Mouse (Mus musculus) spleen, adult 18-20 months (tissue): Measurements from ENCODE around the gene Smim5.

Experiments used
- DNase-seq, 2 experiments: peaks; one replicate each; pipeline ENCODE4 v3.0.0; 2022; ENCODE audit warnings: mixed read lengths in 2 of 2

Gene Smim5

GRCm38 (mm10) chr11:115898446-115898845 is 1.3 kb upstream of the Smim5 start:
- no peak for DNase-seq

GRCm38 (mm10) chr11:115898886-115899285 is 880 bp upstream of the Smim5 start:
- peak in 1 of 2 experiments; percentile 49 for DNase-seq

- no peak for DNase-seq
These were observed 983 bp downstream of the Smim5 start for GRCm38 (mm10) chr11:115900561-115901337.

- DNase-seq = no peak
These were observed 1.8 kb downstream of the Smim5 start for GRCm38 (mm10) chr11:115901338-115902161.

GRCm38 (mm10) chr11:115902177-115902576 is 2.4 kb downstream of the Smim5 start:
- DNase-seq = no peak

GRCm38 (mm10) chr11:115902831-115903230 is 3.1 kb downstream of the Smim5 start:
- no peak for DNase-seq

GRCm38 (mm10) chr11:115903384-115904230 is 3.8 kb downstream of the Smim5 start:
- no peak for DNase-seq

GRCm38 (mm10) chr11:115904231-115904955 is 4.6 kb downstream of the Smim5 start:
- DNase-seq = no peak

GRCm38 (mm10) chr11:115904956-115905790 is 5.4 kb downstream of the Smim5 start:
- no peak for DNase-seq

GRCm38 (mm10) chr11:115906116-115906515 is 6.3 kb downstream of the Smim5 start:
- DNase-seq = no peak

- no peak for DNase-seq
These were observed 6.8 kb downstream of the Smim5 start for GRCm38 (mm10) chr11:115906521-115906920.

- no peak for DNase-seq
These were observed 11.4 kb downstream of the Smim5 start for GRCm38 (mm10) chr11:115911134-115911561.

GRCm38 (mm10) chr11:115911632-115912376 is 12.0 kb downstream of the Smim5 start, which contains the start of gene Smim6:
Smim6 (plus strand) TSS chr11:115912017.
- no peak for DNase-seq

GRCm38 (mm10) chr11:115916579-115916978 is 16.8 kb downstream of the Smim5 start:
- DNase-seq = no peak

GRCm38 (mm10) chr11:115918637-115919036 is 18.9 kb downstream of the Smim5 start:
- no peak for DNase-seq

GRCm38 (mm10) chr11:115919073-115919472 is 19.3 kb downstream of the Smim5 start:
- DNase-seq = no peak

GRCm38 (mm10) chr11:115920110-115920818 is 20.5 kb downstream of the Smim5 start:
- DNase-seq = peak in 1 of 2 experiments; percentile 67

- no peak for DNase-seq
These were observed 22.2 kb downstream of the Smim5 start for GRCm38 (mm10) chr11:115921986-115922385.

- DNase-seq = peak; percentile 34 to 47
These were observed 29.3 kb downstream of the Smim5 start for GRCm38 (mm10) chr11:115929031-115929430.

GRCm38 (mm10) chr11:115929818-115930217 is 30.1 kb downstream of the Smim5 start:
- DNase-seq = no peak
